Mouse (Mus musculus): Measurements from ENCODE around the gene Runx1.

Gene Runx1

DNA sequence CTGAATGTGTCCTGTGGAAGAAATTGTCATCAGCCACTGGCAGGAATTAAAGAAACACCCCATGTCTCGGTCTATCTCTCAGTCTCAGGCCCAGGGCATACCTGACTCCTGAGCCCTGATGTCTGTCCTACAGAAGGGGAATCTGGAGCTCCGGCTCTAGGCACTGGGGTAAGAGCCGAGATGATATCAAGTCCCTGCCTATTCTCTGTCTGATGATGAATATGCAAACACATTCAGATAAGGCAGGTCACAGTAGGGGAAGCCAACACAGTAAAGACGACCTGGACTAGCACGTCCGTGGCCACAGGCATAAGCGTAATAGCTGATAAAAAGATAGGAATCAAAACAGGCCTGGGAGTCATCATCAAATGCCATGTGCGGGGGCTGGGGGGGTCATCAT, 32.2 kb downstream of the Runx1 start:
- DNase-seq (ENCODE audit: low spot score) = no peak

DNA sequence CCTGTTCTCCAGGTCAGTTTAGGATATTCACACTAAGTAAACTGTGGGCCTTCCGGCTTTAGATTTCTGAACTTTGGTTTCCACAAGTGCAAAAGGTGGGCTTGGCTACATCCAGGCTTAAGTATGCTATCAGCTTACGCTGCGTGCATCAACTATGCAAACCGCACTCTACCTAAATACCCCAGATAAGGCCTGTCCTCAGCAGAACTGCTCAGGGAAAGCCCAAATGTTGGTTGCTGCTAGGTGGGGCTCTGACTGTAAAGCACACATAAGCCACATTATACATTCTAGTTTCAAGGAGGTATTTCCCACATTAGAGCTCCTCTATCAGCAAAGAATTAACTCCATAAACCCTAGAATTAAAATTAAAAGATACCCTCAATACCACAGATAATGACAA, 33.0 kb downstream of the Runx1 start:
- DNase-seq (ENCODE audit: low spot score) = no peak

DNA sequence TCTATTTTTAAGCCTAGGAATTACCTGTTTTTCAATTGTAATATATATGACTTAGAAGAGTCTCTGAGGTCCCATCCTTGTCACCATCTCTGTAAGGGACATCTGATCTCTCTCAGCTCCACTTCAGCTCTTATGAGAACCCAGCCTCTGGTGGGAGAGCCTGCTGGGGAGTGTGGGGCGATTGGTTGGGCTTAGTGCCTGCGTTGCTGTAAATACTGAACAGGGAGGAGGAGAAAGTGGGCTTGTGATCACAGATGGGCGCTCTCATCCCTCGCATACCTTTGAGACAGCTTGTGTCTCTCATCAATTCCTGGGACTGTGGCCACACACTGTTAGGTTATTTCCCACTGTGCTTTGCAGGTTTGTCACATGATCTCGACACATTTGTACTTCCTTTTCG, 35.3 kb downstream of the Runx1 start:
- no peak for DNase-seq (ENCODE audit: low spot score)

DNA sequence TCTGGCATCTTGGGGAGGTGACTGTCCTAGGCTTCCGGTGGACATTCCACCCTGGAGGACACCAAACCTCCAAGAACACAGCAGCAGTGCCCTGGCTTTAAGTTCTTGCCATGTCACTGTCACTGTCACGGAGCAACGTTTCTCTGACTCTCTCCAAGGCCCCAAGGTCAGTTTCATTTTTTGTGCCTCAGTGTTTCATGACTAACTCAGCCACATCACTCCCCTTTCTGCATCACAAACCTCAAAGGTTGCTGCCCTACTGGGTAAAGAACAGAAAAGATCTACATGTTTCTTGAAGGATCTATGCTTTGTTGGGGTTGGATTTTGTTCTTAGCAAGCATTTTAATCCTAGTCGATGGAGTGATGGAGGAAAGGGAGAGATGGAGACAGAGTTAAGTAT, 36.1 kb downstream of the Runx1 start:
- DNase-seq (ENCODE audit: low spot score) = no peak

DNA sequence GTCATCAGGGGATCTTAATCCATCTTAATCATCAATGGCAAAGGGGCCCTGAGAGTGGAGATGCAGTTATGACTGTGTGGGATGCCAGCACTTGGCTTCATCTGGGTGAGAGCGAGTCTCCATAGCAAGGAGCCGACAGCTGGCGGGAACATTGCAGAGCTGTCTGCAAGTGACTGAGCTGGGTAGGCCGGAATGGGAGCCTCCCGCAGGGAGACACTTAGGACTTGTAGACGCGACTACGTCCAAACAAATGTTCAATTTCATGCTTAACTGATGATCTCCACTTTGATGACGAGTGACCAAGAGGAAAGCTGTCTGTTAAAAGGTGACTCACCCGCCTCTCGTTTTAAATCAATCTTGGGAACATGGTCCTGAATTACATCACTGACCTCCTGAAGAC, 37.5 kb downstream of the Runx1 start:
- no peak for DNase-seq (ENCODE audit: low spot score)

DNA sequence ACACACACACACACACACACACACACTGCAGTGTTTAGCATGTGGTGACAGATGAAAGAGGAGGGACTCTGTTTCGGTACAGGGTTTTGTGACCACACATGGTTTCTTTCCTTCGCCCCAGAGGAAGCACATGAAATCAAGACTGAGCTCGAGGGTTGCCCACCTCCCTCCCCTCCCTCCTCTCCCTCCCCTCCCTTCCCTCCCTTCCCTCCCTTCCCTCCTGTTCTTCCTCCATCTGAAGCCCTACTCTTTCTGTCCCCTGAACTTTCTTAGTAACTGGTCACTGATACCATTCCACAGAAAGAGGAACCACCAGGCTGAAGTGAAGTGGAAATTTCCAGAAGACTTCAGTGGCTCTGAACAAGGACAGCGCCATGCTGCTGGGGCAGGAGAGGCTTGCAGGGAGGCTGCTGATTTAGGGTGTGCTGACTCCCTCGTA, 39.0 kb downstream of the Runx1 start:
- DNase-seq (ENCODE audit: low spot score) = no peak

DNA sequence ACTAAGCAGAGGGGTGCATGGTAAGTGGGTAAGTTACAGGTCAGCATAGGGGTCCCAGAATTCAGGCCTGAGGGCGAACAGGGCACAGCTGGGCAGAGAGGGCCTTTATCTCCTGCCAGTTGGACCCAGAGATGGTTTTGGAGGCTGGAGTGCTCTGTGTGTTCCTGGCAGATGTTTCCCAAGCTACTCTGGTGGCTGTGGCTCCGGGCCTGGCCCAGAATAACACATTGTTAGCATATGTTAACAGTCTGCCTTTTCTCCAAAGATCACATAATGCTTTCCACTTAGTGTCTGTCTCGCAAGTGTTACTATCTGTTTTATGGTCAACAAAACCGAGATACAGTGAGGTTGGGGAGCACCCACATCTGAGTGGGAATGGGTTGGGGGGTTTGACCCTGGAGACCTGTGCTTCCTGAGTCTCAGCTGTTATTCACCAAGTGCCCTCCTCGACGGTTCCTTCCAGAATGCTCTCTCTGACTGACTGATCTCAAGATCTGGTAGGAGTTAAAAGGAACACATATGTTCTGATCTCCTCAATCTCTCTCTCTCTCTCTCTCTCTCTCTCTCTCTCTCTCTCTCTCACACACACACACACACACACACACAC, 39.6 kb downstream of the Runx1 start:
- DNase-seq (ENCODE audit: low spot score) = no peak

DNA sequence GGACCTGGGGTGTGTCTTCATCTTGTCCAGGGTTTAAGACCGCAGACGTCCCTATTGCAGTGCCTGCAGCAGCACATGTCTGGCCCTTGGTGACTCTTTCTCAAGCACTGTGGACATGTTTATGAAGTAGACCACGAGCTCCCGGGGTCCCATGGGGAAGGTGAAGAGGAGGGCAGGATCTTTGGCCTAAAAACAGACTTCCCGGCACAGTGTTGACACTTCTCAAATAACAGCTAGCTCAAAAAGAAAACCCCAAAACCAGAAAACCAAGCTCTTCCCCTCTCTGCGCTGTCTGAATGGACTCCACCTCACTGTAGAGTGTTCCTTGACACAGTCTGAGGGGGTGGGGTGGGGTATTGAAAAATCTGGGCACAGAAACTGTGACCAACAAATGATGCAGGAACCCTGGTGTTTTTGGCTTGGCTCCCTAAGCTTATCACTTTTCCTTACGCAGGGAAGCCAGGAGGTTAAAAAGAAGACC, 42.3 kb downstream of the Runx1 start:
- no peak for DNase-seq (ENCODE audit: low spot score)

DNA sequence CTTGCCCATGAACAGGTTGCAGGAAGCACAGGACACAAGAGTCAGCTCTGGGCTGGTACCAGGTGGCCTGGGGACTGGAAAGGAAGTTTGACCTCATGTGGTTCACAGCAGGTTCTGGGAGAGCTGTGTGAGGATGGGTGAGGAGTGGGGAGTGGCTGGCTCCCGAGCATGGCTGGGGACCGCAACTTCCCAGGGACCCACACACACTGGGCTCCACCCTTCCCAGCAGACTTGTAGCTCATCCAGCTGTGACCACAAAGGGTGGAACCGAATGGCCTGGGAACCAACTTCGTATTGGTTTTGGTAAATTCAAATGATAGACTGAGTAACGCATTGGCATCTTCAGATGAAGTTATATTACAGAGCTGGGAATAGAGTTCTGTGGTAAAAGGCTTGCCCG, 43.5 kb downstream of the Runx1 start:
- no peak for DNase-seq (ENCODE audit: low spot score)

DNA sequence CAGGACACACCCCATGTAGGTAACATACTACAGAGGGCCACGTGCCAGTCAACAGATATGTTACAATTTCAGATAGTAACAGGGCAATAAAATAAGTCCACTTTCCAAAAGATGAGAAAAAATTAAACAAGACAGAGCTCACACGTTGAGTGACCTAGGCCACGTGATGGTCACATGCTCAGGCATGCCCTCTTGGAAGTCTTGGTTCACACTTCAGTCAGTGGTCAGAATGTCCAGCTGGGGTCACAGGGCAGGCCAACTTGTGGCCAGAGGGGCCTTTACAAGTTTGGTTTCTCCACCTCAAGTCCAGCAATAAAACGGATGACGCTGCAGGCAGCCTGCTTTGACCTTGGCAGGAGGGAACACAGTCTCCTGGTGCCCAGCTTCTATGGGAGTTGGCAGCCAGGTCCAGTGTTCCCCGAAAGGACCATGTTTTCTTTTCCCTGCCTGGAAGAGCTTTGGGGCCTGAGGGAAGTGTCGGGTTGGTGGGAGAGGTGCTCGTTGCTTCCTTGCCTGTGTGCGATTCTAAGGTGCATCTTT, 46.0 kb downstream of the Runx1 start:
- no peak for DNase-seq (ENCODE audit: low spot score)

DNA sequence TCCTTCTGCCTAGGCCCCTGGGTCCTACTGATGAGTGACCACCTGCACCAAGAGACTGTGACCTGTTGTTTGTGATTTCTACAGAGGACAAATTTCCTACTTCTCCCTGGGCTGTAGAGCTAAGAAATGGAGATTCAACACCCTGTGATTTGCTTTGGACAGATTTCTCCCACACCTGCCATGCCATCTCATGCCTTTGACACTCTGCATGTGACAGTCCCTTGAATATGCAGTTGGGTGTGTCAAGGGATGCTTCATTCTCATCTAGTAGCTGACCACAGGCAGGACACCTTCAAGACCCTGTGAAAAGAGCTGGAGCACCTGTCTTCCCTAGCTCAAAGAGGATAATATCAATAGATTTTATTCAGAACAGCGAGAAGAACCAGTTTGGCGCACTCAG, 46.8 kb downstream of the Runx1 start:
- no peak for DNase-seq (ENCODE audit: low spot score)

DNA sequence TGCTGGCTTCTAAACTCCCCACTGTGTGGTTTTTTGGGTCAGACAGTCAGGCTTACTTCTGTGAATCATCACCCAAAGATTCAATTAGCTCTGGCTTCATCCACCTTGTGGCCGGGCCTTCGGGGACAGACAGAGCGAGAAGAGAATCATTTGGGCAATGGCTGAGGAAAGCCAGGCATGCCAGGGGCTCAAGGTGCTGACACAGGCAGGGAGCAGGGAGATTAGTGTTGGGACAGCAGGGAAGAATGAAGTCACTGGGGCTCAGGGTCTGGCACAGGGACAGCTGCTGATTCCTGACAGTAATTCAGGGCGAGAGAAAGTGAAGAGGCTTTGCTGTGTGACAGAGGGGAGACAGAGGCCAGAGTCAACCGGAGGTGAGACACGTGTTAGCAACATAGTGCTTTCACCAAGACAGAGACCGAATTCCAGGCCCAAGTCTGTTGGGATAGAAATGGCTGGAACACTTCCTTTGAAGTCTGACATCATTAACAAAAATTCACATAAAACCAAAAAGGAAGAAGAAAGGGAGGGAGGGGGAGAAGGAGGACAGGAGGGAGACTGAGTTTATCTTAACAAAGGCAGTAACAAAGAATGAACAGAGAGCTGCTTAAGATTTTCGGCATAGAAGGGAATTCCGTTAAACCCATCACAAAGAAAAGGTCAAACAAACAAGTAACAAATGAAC, 47.7 kb downstream of the Runx1 start:
- DNase-seq (ENCODE audit: low spot score) = no peak

DNA sequence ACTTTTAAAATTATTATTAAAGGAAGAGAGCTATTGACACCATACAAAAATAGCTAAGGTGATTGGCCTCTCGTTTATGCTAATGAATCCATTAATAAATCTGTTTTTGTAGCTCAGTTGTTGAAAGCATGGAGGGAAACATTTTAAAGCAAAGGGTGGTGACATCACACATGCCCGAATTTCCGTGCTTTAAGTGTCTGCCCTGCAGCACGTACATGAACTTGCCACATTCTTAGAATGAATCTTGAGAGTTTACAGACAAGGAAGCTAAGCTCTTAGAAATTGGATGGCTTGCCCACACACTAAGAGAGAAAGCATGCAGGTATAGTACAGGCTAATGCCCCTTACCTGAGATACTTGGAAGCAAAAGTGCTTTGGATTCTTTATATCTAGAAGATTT, 58.1 kb downstream of the Runx1 start:
- no peak for DNase-seq (ENCODE audit: low spot score)

DNA sequence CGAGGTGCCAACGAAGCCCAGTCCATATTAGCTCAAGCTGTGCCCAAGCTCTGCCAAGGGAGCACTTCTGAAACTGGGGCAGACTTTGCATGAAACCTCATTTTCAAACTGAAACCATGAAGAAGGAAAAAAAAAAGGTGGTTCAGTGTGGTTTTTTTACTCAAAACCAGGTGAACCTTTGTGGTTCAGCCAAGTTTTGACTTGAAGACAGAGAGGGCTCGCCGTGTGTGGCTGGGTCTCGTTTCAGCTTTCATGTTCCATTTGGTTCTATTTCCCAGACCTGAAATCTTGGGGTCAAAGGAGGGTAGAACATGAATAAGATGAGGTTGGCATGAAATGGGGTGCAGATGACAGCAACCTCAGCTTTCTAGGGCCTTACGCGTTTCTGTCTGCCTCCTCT, 58.5 kb downstream of the Runx1 start:
- DNase-seq (ENCODE audit: low spot score) = no peak

DNA sequence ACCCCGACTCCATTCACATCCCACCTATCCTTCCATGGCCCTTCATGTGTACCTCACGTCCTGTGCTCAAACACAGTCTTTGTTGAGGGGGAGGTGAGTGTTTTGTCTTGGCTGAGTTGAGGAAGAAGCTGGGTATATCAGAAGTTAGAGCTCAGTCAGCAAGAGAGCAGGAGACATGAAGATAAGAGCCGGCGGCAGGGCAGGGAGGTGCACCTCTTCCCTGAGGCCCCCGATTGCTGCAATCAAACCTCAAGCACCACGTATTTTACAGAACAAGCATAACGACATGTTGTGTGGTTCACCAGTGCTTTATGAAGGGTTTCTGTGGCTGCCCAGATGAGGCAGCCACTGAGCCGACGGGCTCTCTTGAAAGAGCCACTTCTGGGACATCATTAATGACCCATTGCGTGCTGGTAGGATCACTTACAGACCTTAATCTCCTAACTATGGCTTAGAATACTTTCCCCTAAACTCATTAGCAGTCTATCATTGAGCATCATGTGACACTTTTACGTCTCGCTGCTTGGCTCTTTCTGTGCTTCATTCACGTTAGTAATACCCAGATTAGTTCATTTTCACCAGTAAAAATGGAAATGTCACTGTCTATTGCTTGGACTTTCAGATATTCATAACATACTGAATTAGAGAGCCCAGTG, 61.1 kb downstream of the Runx1 start:
- no peak for DNase-seq (ENCODE audit: low spot score)

DNA sequence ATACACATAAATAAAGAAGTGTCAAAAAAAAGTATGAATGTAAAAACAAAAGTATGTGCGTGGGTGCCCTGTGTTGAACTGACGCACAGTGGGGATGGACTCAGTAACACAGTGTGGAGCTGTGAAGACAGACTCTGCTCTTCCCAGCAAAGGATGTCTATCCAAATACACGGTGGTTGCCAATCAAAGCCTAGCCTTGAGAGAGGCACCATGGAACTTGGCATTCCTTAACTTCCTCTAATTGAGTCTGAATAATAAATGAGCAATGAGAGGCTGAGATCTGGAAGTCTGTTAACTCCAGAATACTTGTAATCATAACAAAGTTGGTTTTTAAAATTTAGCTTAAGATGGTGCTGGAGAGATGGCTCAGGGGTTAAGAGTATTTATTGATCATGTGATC, 62.3 kb downstream of the Runx1 start:
- no peak for DNase-seq (ENCODE audit: low spot score)

DNA sequence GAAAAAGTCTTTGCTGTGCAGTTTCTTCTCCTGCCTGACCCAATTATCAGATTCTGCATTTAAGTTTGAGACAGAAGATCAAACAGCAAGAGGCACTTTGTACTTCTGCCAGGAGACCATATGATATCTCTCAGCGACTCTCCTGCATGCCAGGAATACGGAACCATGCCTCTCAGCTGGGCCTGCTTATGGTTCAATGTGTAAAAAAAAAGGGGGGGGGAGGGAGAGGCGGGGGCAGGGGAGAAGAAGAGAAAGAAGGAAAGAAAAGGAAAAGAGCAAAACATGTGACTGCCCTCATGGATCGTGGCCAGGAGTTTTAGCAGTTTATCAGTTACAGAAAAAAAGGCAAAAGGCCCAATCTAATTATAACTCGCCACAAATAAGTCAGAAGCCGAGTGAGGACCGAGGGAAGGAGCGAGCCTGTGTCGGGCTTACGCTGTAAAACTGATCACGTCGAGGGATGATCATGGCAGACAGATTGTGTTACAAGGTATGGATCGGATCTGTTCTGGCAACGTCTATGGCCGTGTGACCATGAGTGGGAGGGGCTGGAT, 63.9 kb downstream of the Runx1 start:
- no peak for DNase-seq (ENCODE audit: low spot score)

DNA sequence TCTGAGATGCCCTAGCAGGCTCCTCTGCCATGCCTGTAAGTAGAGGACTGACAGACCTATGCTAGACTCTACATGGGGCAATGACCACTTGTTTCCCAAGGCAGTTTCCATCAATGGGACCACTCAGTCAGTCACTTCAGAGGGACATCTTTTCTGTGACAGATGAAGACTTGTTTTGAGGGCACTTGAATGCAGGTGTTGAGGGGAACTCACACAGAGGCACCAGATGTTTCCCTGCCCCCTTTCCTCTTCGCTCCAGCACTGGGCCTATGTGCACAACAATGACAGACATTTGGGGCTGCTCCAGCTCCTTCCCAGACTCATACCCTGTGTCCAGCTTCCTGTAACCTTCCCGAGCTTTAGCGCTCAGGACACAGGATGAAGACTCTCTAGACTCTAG, 65.9 kb downstream of the Runx1 start:
- DNase-seq (ENCODE audit: low spot score) = no peak

DNA sequence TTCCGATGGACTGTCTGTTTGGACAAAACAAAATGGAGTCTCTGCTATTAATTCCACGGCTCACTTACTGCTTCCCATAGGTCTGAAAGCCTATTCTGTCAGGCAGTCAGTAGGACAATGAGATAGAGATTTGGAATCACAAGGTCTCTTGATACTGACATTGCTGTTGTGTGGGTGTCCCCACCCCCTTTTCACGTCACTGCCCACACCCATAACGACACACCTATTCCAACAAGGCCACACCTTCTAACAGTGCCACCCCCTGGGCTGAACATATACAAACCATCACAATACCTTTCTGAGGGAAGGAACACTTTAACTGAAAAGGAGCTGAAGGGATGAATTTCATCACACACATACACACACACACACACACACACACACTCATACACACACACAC, 68.4 kb downstream of the Runx1 start:
- DNase-seq (ENCODE audit: low spot score) = no peak

DNA sequence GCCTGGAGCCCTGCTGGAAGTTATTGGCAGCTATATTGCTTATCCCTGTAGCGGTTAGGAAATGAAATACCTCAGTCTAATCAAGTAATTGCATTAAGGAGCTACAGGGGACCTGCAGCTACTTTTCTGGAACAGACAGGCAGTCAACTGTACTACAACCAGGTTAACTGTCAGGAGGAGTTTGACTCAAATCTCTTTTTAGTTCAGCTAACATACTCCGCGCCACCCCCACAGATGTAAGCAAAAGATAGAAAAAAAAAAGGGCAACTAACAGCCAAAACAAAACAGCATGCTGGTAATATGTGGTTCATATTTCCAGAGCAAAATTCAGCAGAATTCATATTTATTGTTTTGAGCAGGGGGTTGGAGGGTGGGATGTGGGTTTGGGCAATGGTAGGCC, 72.0 kb downstream of the Runx1 start:
- no peak for DNase-seq (ENCODE audit: low spot score)

DNA sequence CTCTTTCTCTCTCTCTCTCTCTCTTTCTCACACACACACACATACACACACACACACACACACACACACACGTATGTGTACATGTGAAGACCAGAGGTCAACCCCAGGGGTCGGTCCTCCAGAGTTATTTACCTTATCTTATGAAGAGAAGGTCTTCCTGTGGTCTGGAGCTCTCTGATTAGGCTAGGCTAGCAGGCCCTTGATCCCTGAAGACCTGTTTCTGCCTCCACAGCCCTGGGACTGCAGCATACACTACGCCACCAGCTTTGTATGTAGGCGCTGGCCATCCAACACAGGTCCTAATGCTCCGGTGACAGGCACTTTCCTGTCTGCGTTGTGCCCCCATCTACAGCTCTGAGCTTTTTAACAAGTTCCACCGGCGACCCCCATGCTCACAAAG, 72.8 kb downstream of the Runx1 start:
- no peak for DNase-seq (ENCODE audit: low spot score)

DNA sequence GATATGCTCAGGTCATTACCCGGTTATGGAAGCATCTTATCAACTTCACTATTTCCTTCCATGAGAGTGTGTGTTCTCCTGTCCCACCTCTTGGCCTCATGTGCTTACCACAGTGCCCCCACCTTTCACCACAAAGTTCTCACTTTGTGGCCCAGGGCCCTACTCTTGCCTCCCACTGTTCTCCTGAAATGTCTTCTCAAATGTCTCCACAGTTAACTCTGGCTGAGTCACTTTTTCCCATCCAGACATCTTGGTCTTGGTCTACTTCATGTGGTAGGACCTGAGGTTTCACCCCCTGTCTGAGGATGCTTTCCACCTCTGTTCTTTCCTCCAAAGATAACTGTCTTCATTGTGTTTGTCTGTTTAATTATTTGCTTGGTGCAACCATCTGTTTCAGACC, 77.7 kb downstream of the Runx1 start:
- no peak for DNase-seq (ENCODE audit: low spot score)

DNA sequence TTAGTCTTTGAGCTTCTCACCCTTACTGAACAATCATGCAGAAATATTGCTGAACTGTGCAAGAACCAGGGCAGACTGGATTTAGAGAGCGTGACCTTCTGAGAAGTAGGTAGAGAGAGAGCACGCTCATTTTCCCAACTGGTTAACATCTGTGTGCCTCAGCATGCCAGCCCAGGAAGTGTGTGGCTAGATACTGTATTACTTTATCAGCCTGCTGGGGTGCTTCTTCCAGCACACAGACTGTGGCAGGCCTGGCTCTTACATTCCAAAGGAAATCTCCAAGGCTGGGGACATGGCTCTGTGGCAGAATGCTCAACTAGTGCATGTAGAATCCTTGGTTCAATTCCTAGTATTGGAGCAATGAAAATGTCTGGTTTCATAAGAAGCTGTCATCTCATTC, 78.9 kb downstream of the Runx1 start:
- DNase-seq (ENCODE audit: low spot score) = no peak

All from ovary, postnatal 36 days (tissue).